Mouse (Mus musculus) MEL (cell line): ENCODE measurements around the gene Dusp12. TPM values are rescaled to one million over a fixed set of nuclear protein-coding genes. Genes with fewer than 3 reads are reported as not detected.

ENCODE experiments used
- DNase-seq: peaks from one replicate; pipeline ENCODE4 v3.0.0; 2011; ENCODE audit warnings: low read depth, low spot score
- H3K27ac ChIP-seq: 2 replicates; pipeline ENCODE4 v1.5.1; 2012; ENCODE audit warnings: low read depth, mild to moderate bottlenecking, control low read depth, low read length, moderate library complexity; ENCODE audit not compliant: control insufficient read depth
- H3K27me3 ChIP-seq, 2 experiments: fragments of 150-350 bp in 1 of 2; sonication (generic) in 1 of 2; 2 replicates each; pipeline ENCODE4 v1.6.1; 2012; ENCODE audit warnings: low read length in 2 of 2, mild to moderate bottlenecking in 2 of 2, improper control_type of control experiment in 1 of 2, moderate library complexity in 1 of 2; ENCODE audit not compliant: insufficient read depth in 2 of 2, control insufficient read depth in 1 of 2
- H3K36me3 ChIP-seq, 2 experiments: 2 replicates each; pipeline ENCODE4 v1.6.1; 2012 to 2014; ENCODE audit warnings: low read length in 2 of 2, improper control_type of control experiment in 1 of 2, inconsistent platforms in 1 of 2, mild to moderate bottlenecking in 1 of 2; ENCODE audit not compliant: insufficient read depth in 2 of 2, control insufficient read depth in 1 of 2
- H3K4me1 ChIP-seq, 2 experiments: fragments of 150-350 bp in 1 of 2; sonication (generic) in 1 of 2; 2 replicates each; pipeline ENCODE4 v1.6.1; 2012; ENCODE audit warnings: low read length in 2 of 2, improper control_type of control experiment in 1 of 2, mild to moderate bottlenecking in 1 of 2; ENCODE audit not compliant: insufficient read depth in 2 of 2, control insufficient read depth in 1 of 2
- H3K4me3 ChIP-seq, 2 experiments: fragments of 150-350 bp in 1 of 2; sonication (generic) in 1 of 2; 2 replicates each; pipeline ENCODE4 v1.5.1; 2012; ENCODE audit warnings: low read depth in 2 of 2, low read length in 2 of 2, mild to moderate bottlenecking in 2 of 2, moderate library complexity in 2 of 2, control low read depth in 1 of 2, improper control_type of control experiment in 1 of 2; ENCODE audit not compliant: control insufficient read depth in 1 of 2, insufficient read depth in 1 of 2
- H3K79me2 ChIP-seq: 2 replicates; pipeline ENCODE4 v1.6.1; 2012; ENCODE audit warnings: mild to moderate bottlenecking, low read length, moderate library complexity; ENCODE audit not compliant: control insufficient read depth, poor library complexity, insufficient read depth
- H3K9ac ChIP-seq: 2 replicates; pipeline ENCODE4 v1.6.1; 2012; ENCODE audit warnings: low read depth, mild to moderate bottlenecking, control low read depth, low read length, moderate library complexity; ENCODE audit not compliant: control insufficient read depth, poor library complexity, severe bottlenecking
- H3K9me3 ChIP-seq: fragments of 150-350 bp; sonication (generic); replicated peaks from 2 replicates; pipeline ENCODE4 v1.6.1; 2012; ENCODE audit warnings: mild to moderate bottlenecking, low read length, improper control_type of control experiment, moderate library complexity; ENCODE audit not compliant: insufficient read depth
- BHLHE40 ChIP-seq: IDR thresholded peaks from 2 replicates; pipeline ENCODE4 v1.6.1; 2012; ENCODE audit warnings: low read depth, mild to moderate bottlenecking, inconsistent platforms, low read length, improper control_type of control experiment, borderline replicate concordance
- CHD1 ChIP-seq: IDR thresholded peaks from 2 replicates; pipeline ENCODE4 v1.6.1; 2012; ENCODE audit warnings: low read depth, mild to moderate bottlenecking, inconsistent platforms, low read length, improper control_type of control experiment
- CTCF ChIP-seq, 3 experiments: IDR thresholded peaks in 2 of 3; conservative IDR thresholded peaks in 1 of 3; 2 replicates each; pipeline ENCODE4 v1.5.1; 2011 to 2012; ENCODE audit warnings: low read length in 3 of 3, low read depth in 2 of 3, mild to moderate bottlenecking in 2 of 3, improper control_type of control experiment in 1 of 3, inconsistent platforms in 1 of 3, mixed read lengths in 1 of 3, moderate library complexity in 1 of 3; ENCODE audit not compliant: control insufficient read depth in 1 of 3, insufficient read depth in 1 of 3, poor library complexity in 1 of 3, severe bottlenecking in 1 of 3
- E2F4 ChIP-seq: IDR thresholded peaks from 2 replicates; pipeline ENCODE4 v1.6.1; 2011; ENCODE audit warnings: low read depth, low read length, improper control_type of control experiment, borderline replicate concordance
- ELF1 ChIP-seq: IDR thresholded peaks from 2 replicates; pipeline ENCODE4 v1.6.1; 2014; ENCODE audit warnings: low read depth, mild to moderate bottlenecking, inconsistent platforms, low read length, improper control_type of control experiment, moderate library complexity
- EP300 ChIP-seq, 2 experiments: IDR thresholded peaks; 2 replicates each; pipeline ENCODE4 v1.6.1; 2011; ENCODE audit warnings: improper control_type of control experiment in 2 of 2, low read length in 2 of 2, low read depth in 1 of 2, mild to moderate bottlenecking in 1 of 2
- GABPA ChIP-seq: IDR thresholded peaks from 2 replicates; pipeline ENCODE4 v1.6.1; 2012; ENCODE audit warnings: low read depth, mild to moderate bottlenecking, inconsistent platforms, low read length, improper control_type of control experiment, moderate library complexity
- GATA1 ChIP-seq: IDR thresholded peaks from 2 replicates; pipeline ENCODE4 v1.6.1; 2011; ENCODE audit warnings: low read depth, low read length, improper control_type of control experiment
- HCFC1 ChIP-seq: IDR thresholded peaks from 2 replicates; pipeline ENCODE4 v1.6.1; 2012; ENCODE audit warnings: low read depth, mild to moderate bottlenecking, inconsistent platforms, low read length, improper control_type of control experiment, moderate library complexity
- MAFK ChIP-seq: IDR thresholded peaks from 2 replicates; pipeline ENCODE4 v1.6.1; 2011; ENCODE audit warnings: low read depth, mild to moderate bottlenecking, low read length, improper control_type of control experiment, borderline replicate concordance
- MAZ ChIP-seq: IDR thresholded peaks from 2 replicates; pipeline ENCODE4 v1.6.1; 2012; ENCODE audit warnings: low read depth, mild to moderate bottlenecking, inconsistent platforms, low read length, improper control_type of control experiment
- MEF2A ChIP-seq: IDR thresholded peaks from 2 replicates; pipeline ENCODE4 v1.6.1; 2014; ENCODE audit warnings: low read depth, mild to moderate bottlenecking, inconsistent platforms, low read length, improper control_type of control experiment; ENCODE audit not compliant: poor library complexity, insufficient replicate concordance, severe bottlenecking; ENCODE audit errors: extremely low read depth
- MXI1 ChIP-seq: IDR thresholded peaks from 2 replicates; pipeline ENCODE4 v1.6.1; 2011; ENCODE audit warnings: mild to moderate bottlenecking, low read depth, low read length, improper control_type of control experiment
- MYC ChIP-seq: IDR thresholded peaks from 2 replicates; pipeline ENCODE4 v1.6.1; 2011; ENCODE audit warnings: low read depth, mild to moderate bottlenecking, low read length, improper control_type of control experiment, moderate library complexity
- POLR2A ChIP-seq, 2 experiments: IDR thresholded peaks; 2 replicates each; pipeline ENCODE4 v1.6.1; 2011 to 2012; ENCODE audit warnings: low read length in 2 of 2, mild to moderate bottlenecking in 2 of 2, control low read depth in 1 of 2, improper control_type of control experiment in 1 of 2, low read depth in 1 of 2, moderate library complexity in 1 of 2; ENCODE audit not compliant: control insufficient read depth in 1 of 2, insufficient read depth in 1 of 2, poor library complexity in 1 of 2
- POLR2AphosphoS5 ChIP-seq: IDR thresholded peaks from 2 replicates; pipeline ENCODE4 v1.6.1; 2012; ENCODE audit warnings: low read depth, borderline replicate concordance, mild to moderate bottlenecking, inconsistent platforms, low read length, moderate library complexity, mixed read lengths
- RCOR1 ChIP-seq: IDR thresholded peaks from 2 replicates; pipeline ENCODE4 v1.6.1; 2012; ENCODE audit warnings: low read depth, mild to moderate bottlenecking, inconsistent platforms, low read length, improper control_type of control experiment
- SMC3 ChIP-seq: IDR thresholded peaks from 2 replicates; pipeline ENCODE4 v1.6.1; 2011; ENCODE audit warnings: low read depth, low read length, improper control_type of control experiment
- TBP ChIP-seq: IDR thresholded peaks from 2 replicates; pipeline ENCODE4 v1.8.0; 2011; ENCODE audit warnings: low read depth, low read length, improper control_type of control experiment
- USF1 ChIP-seq: IDR thresholded peaks from 2 replicates; pipeline ENCODE4 v1.6.1; 2014; ENCODE audit warnings: low read depth, mild to moderate bottlenecking, inconsistent platforms, low read length, improper control_type of control experiment, moderate library complexity
- USF2 ChIP-seq, 2 experiments: IDR thresholded peaks; 2 replicates each; pipeline ENCODE4 v1.6.1; 2011 to 2012; ENCODE audit warnings: improper control_type of control experiment in 2 of 2, low read length in 2 of 2, borderline replicate concordance in 1 of 2, inconsistent platforms in 1 of 2, low read depth in 1 of 2, mild to moderate bottlenecking in 1 of 2; ENCODE audit not compliant: insufficient read depth in 1 of 2
- ZC3H11A ChIP-seq: IDR thresholded peaks from 2 replicates; pipeline ENCODE4 v1.6.1; 2012; ENCODE audit warnings: low read depth, mild to moderate bottlenecking, inconsistent platforms, low read length, improper control_type of control experiment
- ZMIZ1 ChIP-seq: IDR thresholded peaks from 2 replicates; pipeline ENCODE4 v1.6.1; 2012; ENCODE audit warnings: low read depth, mild to moderate bottlenecking, inconsistent platforms, low read length, improper control_type of control experiment, moderate library complexity
- ZNF384 ChIP-seq: IDR thresholded peaks from 2 replicates; pipeline ENCODE4 v1.6.1; 2012; ENCODE audit warnings: low read depth, mild to moderate bottlenecking, inconsistent platforms, low read length, improper control_type of control experiment
- polyA plus RNA-seq, 2 experiments: library from polyadenylated mRNA; stranded (reverse) in 1 of 2; unstranded in 1 of 2; fragments of >175 nt in 1 of 2; fragments of >200 nt in 1 of 2; gene quantifications; 2 replicates each; pipeline versions ENCODE4 v1.2.1 to v1.2.4; 2012; ENCODE audit warnings: low replicate concordance in 2 of 2, low read depth in 1 of 2; ENCODE audit not compliant: insufficient read length in 2 of 2, insufficient read depth in 1 of 2, missing spikeins in 1 of 2
- total RNA-seq: library from RNA; depleted of rRNA; stranded (reverse); fragments of 300-350 nt; gene quantifications from 2 replicates; pipeline ENCODE4 v1.2.3, GENCODE M21; 2012

The Dusp12 gene
- total and polyA plus RNA-seq, 3 experiments, result 33.8 to 50.0 TPM; not detected in 1

GRCm38 (mm10) chr1:170907111-170907455, 21.7 kb upstream of the Dusp12 start:
- no peak for DNase-seq
- Histone ChIP-seq H3K9ac (no peak overlapping the region), H3K79me2 (no peaks in the 10 kb centered on the region), H3K4me1 (no peaks in the 10 kb centered on the region), H3K9me3 (no peaks in the 10 kb centered on the region), H3K27me3 (peaks cover 0 to 2% of the 10 kb centered on the region in 2 experiments; a peak in 1 of 4 replicates), H3K27ac (no peak overlapping the region), H3K36me3 (no peaks in the 10 kb centered on the region), H3K4me3 (no peak overlapping the region)
- TF ChIP-seq ELF1 (no peak), GATA1 (no peak), TBP (no peak), E2F4 (no peak), EP300 (IDR thresholded peaks at IDR 0.05; ENCODE audit: low read depth in 1 of 2, low read length in 2 of 2) (no peak), MEF2A (no peak), USF2 (IDR thresholded peaks at IDR 0.05; ENCODE audit: borderline replicate concordance in 1 of 2, insufficient read depth in 1 of 2, low read depth in 1 of 2, low read length in 2 of 2) (no peak), ZNF384 (no peak), POLR2AphosphoS5 (no peak), CHD1 (no peak), POLR2A (IDR thresholded peaks at IDR 0.05; ENCODE audit: control insufficient read depth in 1 of 2, insufficient read depth in 1 of 2, low read depth in 1 of 2, low read length in 2 of 2, poor library complexity in 1 of 2) (no peak), ZMIZ1 (no peak), USF1 (no peak), SMC3 (no peak)

GRCm38 (mm10) chr1:170903485-170903884, 18.1 kb upstream of the Dusp12 start:
- H3K27ac ChIP-seq, result no peak overlapping the region
- no peaks in the 10 kb centered on the region for H3K79me2 ChIP-seq
- H3K36me3 ChIP-seq, result no peaks in the 10 kb centered on the region; a peak in 1 of 4 replicates
- no peak overlapping the region for H3K9ac ChIP-seq
- DNase-seq, result no peak
- H3K27me3 ChIP-seq, result peaks cover 0 to 2% of the 10 kb centered on the region in 2 experiments; a peak in 1 of 4 replicates
- no peaks in the 10 kb centered on the region for H3K9me3 ChIP-seq
- TF ChIP-seq BHLHE40 (no peak), ZC3H11A (no peak), USF2 (IDR thresholded peaks at IDR 0.05; ENCODE audit: borderline replicate concordance in 1 of 2, insufficient read depth in 1 of 2, low read depth in 1 of 2, low read length in 2 of 2) (no peak), RCOR1 (no peak), USF1 (no peak), MAFK (no peak), HCFC1 (no peak), MAZ (no peak), POLR2AphosphoS5 (no peak), GABPA (no peak), MYC (no peak), MXI1 (no peak), POLR2A (IDR thresholded peaks at IDR 0.05; ENCODE audit: control insufficient read depth in 1 of 2, insufficient read depth in 1 of 2, low read depth in 1 of 2, low read length in 2 of 2, poor library complexity in 1 of 2) (no peak), CTCF (IDR thresholded peaks at IDR 0.05 in 2 of 3, conservative IDR thresholded peaks at IDR 0.05 in 1 of 3; ENCODE audit: control insufficient read depth in 1 of 3, insufficient read depth in 1 of 3, low read depth in 2 of 3, low read length in 3 of 3, poor library complexity in 1 of 3, severe bottlenecking in 1 of 3) (no peak), E2F4 (no peak)
- H3K4me1 ChIP-seq, result peaks cover 3 to 4% of the 10 kb centered on the region in 2 experiments; a peak in 2 of 4 replicates
- H3K4me3 ChIP-seq, result no peak overlapping the region
